Mouse (Mus musculus): Measurements from ENCODE around the gene Ufd1. TPM values are rescaled to one million over a fixed set of nuclear protein-coding genes. Genes with fewer than 3 reads are reported as not detected.

Ufd1 gene
- polyA plus RNA-seq, 1 experiment = 68.2 TPM

GRCm38 (mm10) chr16:18876091-18876441 is 64.5 kb downstream of the Ufd1 start:
- no peak for DNase-seq (ENCODE audit: low read depth)

GRCm38 (mm10) chr16:18876442-18877308 is 65.1 kb downstream of the Ufd1 start, which contains the start of the genes Mrpl40 and Hira:
TSS of gene Mrpl40 (minus strand) at chr16:18876862.
TSS of gene Hira (plus strand) at chr16:18877037.
- peak; percentile 95 for DNase-seq (ENCODE audit: low read depth)
- peak; percentile 73 for TF ChIP-seq POLR2A (IDR thresholded peaks at IDR 0.05; ENCODE audit: borderline replicate concordance, extremely low read depth, insufficient read depth, insufficient read length, poor library complexity, severe bottlenecking)
- no peak for TF ChIP-seq CTCF (IDR thresholded peaks at IDR 0.05; ENCODE audit: borderline replicate concordance, extremely low read depth, insufficient read depth, insufficient read length)

More at GRCm38 (mm10) chr16:18876091-18876441, 64.5 kb downstream of the Ufd1 start:
- TF ChIP-seq CTCF (IDR thresholded peaks at IDR 0.05; ENCODE audit: borderline replicate concordance, extremely low read depth, insufficient read depth, insufficient read length) (no peak), POLR2A (IDR thresholded peaks at IDR 0.05; ENCODE audit: borderline replicate concordance, extremely low read depth, insufficient read depth, insufficient read length, poor library complexity, severe bottlenecking) (no peak)

- TF ChIP-seq POLR2A (IDR thresholded peaks at IDR 0.05; ENCODE audit: borderline replicate concordance, extremely low read depth, insufficient read depth, insufficient read length, poor library complexity, severe bottlenecking) = no peak
- TF ChIP-seq CTCF (IDR thresholded peaks at IDR 0.05; ENCODE audit: borderline replicate concordance, extremely low read depth, insufficient read depth, insufficient read length) = peak; percentile 37; the same call in 1 of the 2 replicates
- peak; percentile 85 for DNase-seq (ENCODE audit: low read depth)
Observed at GRCm38 (mm10) chr16:18877386-18878090, 66.0 kb downstream of the Ufd1 start.

- no peak for DNase-seq (ENCODE audit: low read depth)
Observed at GRCm38 (mm10) chr16:18878091-18878720, 66.6 kb downstream of the Ufd1 start.

GRCm38 (mm10) chr16:18884044-18884443 is 72.5 kb downstream of the Ufd1 start:
- TF ChIP-seq POLR2A (IDR thresholded peaks at IDR 0.05; ENCODE audit: borderline replicate concordance, extremely low read depth, insufficient read depth, insufficient read length, poor library complexity, severe bottlenecking) (no peak), CTCF (IDR thresholded peaks at IDR 0.05; ENCODE audit: borderline replicate concordance, extremely low read depth, insufficient read depth, insufficient read length) (no peak)
- no peak for DNase-seq (ENCODE audit: low read depth)

More at GRCm38 (mm10) chr16:18878091-18878720, 66.6 kb downstream of the Ufd1 start:
- TF ChIP-seq POLR2A (IDR thresholded peaks at IDR 0.05; ENCODE audit: borderline replicate concordance, extremely low read depth, insufficient read depth, insufficient read length, poor library complexity, severe bottlenecking) = no peak
- TF ChIP-seq CTCF (IDR thresholded peaks at IDR 0.05; ENCODE audit: borderline replicate concordance, extremely low read depth, insufficient read depth, insufficient read length) = no peak

Other genes with a start within 250 kb of the Ufd1 start
- 1.3 and 1.9 TPM in 2 replicates for gene Tbx1, start 221.1 kb upstream of the Ufd1 start, polyA plus RNA-seq (2012; rRNA removed)
- gene Gp1bb, start 189.4 kb upstream of the Ufd1 start, polyA plus RNA-seq (2012; rRNA removed) = 19.9 and 22.5 TPM in 2 replicates
- gene Gm49601, start 185.4 kb upstream of the Ufd1 start, polyA plus RNA-seq (2012; rRNA removed) = 89.4 and 112 TPM in 2 replicates
- gene Sept5, start 181.8 kb upstream of the Ufd1 start, polyA plus RNA-seq (2012; rRNA removed) = 266 and 348 TPM in 2 replicates
- gene Cldn5, start 34.9 kb upstream of the Ufd1 start, polyA plus RNA-seq (2012; rRNA removed) = 115 and 122 TPM in 2 replicates
- 17.7 and 34.0 TPM in 2 replicates for gene Cdc45, start 208 bp downstream of the Ufd1 start, polyA plus RNA-seq (2012; rRNA removed)
- gene 2510002D24Rik, start 24.8 kb downstream of the Ufd1 start, polyA plus RNA-seq (2012; rRNA removed) = 35.8 and 39.8 TPM in 2 replicates
- gene Gm28539, start 24.8 kb downstream of the Ufd1 start, polyA plus RNA-seq (2012; rRNA removed) = 1.4 TPM in 1 of 2 replicates, not detected in the other
- gene Mrpl40, start 65.1 kb downstream of the Ufd1 start, polyA plus RNA-seq (2012; rRNA removed) = 17.1 and 21.4 TPM in 2 replicates
- gene Hira, start 65.3 kb downstream of the Ufd1 start, polyA plus RNA-seq (2012; rRNA removed) = 119 and 120 TPM in 2 replicates